Mouse (Mus musculus): ENCODE data around the gene Klk6. TPM values are rescaled to one million over a fixed set of nuclear protein-coding genes. Genes with fewer than 3 reads are reported as not detected.

The Klk6 gene
- polyA plus RNA-seq, 1 experiment from 2014 or later, result not detected

GRCm38 (mm10) chr7:43857501-43857900 is 33.2 kb downstream of the Klk6 start:
- H3K9ac ChIP-seq (replicated peaks), result no peak overlapping the region
- no peak overlapping the region for H3K4me2 ChIP-seq (ENCODE audit: low read depth, low read length)
- no peaks in the 10 kb centered on the region for H3K9me3 ChIP-seq (ENCODE audit: low read length)
- H3K4me1 ChIP-seq (ENCODE audit: insufficient read depth), result no peaks in the 10 kb centered on the region
- DNase-seq (no peak), ATAC-seq (no peak)
- no peaks in the 10 kb centered on the region for H3K27me3 ChIP-seq (ENCODE audit: insufficient read depth, low read length)
- WGBS (ENCODE audit: insufficient replicate concordance), result 86% methylated on average over 12 of the region's 12 CpGs
- no peak for TF ChIP-seq EP300 (IDR thresholded peaks at IDR 0.05; ENCODE audit: low read depth)
- TF ChIP-seq CTCF (IDR thresholded peaks at IDR 0.05; ENCODE audit: low read depth), result no peak
- H3K36me3 ChIP-seq (replicated peaks; ENCODE audit: insufficient read depth, low read length), result no peaks in the 10 kb centered on the region
- H3K4me3 ChIP-seq (ENCODE audit: low read depth, low read length), result no peak overlapping the region
- no peak overlapping the region for H3K27ac ChIP-seq (ENCODE audit: low read depth)

DNA sequence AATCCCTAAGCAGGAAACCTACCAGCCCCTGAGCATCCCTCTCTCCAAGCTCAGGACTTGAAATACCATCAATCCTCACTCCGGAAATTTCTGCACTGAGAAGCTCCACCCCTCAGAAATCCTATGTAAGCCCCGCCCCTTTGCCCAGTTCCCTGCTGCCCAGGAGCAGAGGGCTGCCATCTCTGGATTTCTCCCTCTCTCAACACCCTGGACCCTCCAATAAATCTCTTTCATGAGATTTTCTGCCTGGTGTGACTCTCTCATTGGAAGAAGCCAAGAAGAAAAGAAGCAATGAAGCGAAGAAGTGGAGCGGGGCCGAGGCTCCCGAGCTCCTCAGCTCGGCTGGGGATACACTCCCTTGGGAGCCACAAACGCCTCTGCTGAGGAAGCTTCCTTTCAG is 36.1 kb downstream of the Klk6 start:
- no peak overlapping the region for H3K4me2 ChIP-seq (ENCODE audit: low read depth, low read length)
- H3K9me3 ChIP-seq (ENCODE audit: low read length), result no peaks in the 10 kb centered on the region
- no peak overlapping the region for H3K4me3 ChIP-seq (ENCODE audit: low read depth, low read length)
- no peak for TF ChIP-seq EP300 (IDR thresholded peaks at IDR 0.05; ENCODE audit: low read depth)
- no peak for TF ChIP-seq CTCF (IDR thresholded peaks at IDR 0.05; ENCODE audit: low read depth)
- DNase-seq, result no peak
- H3K27ac ChIP-seq (ENCODE audit: low read depth), result no peak overlapping the region
- no peaks in the 10 kb centered on the region for H3K27me3 ChIP-seq (ENCODE audit: insufficient read depth, low read length)
- H3K36me3 ChIP-seq (replicated peaks; ENCODE audit: insufficient read depth, low read length), result no peaks in the 10 kb centered on the region
- no peaks in the 10 kb centered on the region for H3K4me1 ChIP-seq (ENCODE audit: insufficient read depth)
- 84% methylated on average over 8 of the region's 8 CpGs for WGBS (ENCODE audit: insufficient replicate concordance)
- ATAC-seq, result no peak
- no peak overlapping the region for H3K9ac ChIP-seq (replicated peaks)

GRCm38 (mm10) chr7:43873237-43873636 is 48.9 kb downstream of the Klk6 start:
- WGBS (ENCODE audit: insufficient replicate concordance), result 9% methylated on average over 10 of the region's 10 CpGs
- Histone ChIP-seq H3K4me1 (ENCODE audit: insufficient read depth) (no peaks in the 10 kb centered on the region), H3K9me3 (ENCODE audit: low read length) (no peaks in the 10 kb centered on the region), H3K36me3 (replicated peaks; ENCODE audit: insufficient read depth, low read length) (no peaks in the 10 kb centered on the region), H3K27me3 (ENCODE audit: insufficient read depth, low read length) (no peaks in the 10 kb centered on the region), H3K4me3 (ENCODE audit: low read depth, low read length) (no peak overlapping the region), H3K4me2 (ENCODE audit: low read depth, low read length) (no peak overlapping the region), H3K9ac (replicated peaks) (no peak overlapping the region), H3K27ac (ENCODE audit: low read depth) (no peak overlapping the region)
- no peak for TF ChIP-seq EP300 (IDR thresholded peaks at IDR 0.05; ENCODE audit: low read depth)
- TF ChIP-seq CTCF (IDR thresholded peaks at IDR 0.05; ENCODE audit: low read depth), result peak; percentile 81
- ATAC-seq, result no peak
- DNase-seq, result peak; percentile 65

- no peak overlapping the region for H3K9ac ChIP-seq (replicated peaks)
- WGBS (ENCODE audit: insufficient replicate concordance), result 63% methylated on average over 3 of the region's 3 CpGs
- DNase-seq (no peak), ATAC-seq (no peak)
- H3K4me1 ChIP-seq (ENCODE audit: insufficient read depth), result no peaks in the 10 kb centered on the region
- TF ChIP-seq EP300 (IDR thresholded peaks at IDR 0.05; ENCODE audit: low read depth), result no peak
- TF ChIP-seq CTCF (IDR thresholded peaks at IDR 0.05; ENCODE audit: low read depth), result no peak
- no peak overlapping the region for H3K4me2 ChIP-seq (ENCODE audit: low read depth, low read length)
- no peak overlapping the region for H3K4me3 ChIP-seq (ENCODE audit: low read depth, low read length)
- no peaks in the 10 kb centered on the region for H3K27me3 ChIP-seq (ENCODE audit: insufficient read depth, low read length)
- H3K36me3 ChIP-seq (replicated peaks; ENCODE audit: insufficient read depth, low read length), result no peaks in the 10 kb centered on the region
- H3K9me3 ChIP-seq (ENCODE audit: low read length), result no peaks in the 10 kb centered on the region
- H3K27ac ChIP-seq (ENCODE audit: low read depth), result no peak overlapping the region
Observed at GRCm38 (mm10) chr7:43873674-43874073, 49.4 kb downstream of the Klk6 start.

- DNase-seq (no peak), ATAC-seq (no peak)
- Histone ChIP-seq H3K4me1 (ENCODE audit: insufficient read depth) (no peaks in the 10 kb centered on the region), H3K4me2 (ENCODE audit: low read depth, low read length) (no peak overlapping the region), H3K27ac (ENCODE audit: low read depth) (no peak overlapping the region), H3K9me3 (ENCODE audit: low read length) (no peaks in the 10 kb centered on the region), H3K4me3 (ENCODE audit: low read depth, low read length) (no peak overlapping the region), H3K9ac (replicated peaks) (no peak overlapping the region), H3K36me3 (replicated peaks; ENCODE audit: insufficient read depth, low read length) (no peaks in the 10 kb centered on the region), H3K27me3 (ENCODE audit: insufficient read depth, low read length) (no peaks in the 10 kb centered on the region)
- TF ChIP-seq CTCF (IDR thresholded peaks at IDR 0.05; ENCODE audit: low read depth), result no peak
- no peak for TF ChIP-seq EP300 (IDR thresholded peaks at IDR 0.05; ENCODE audit: low read depth)
- WGBS (ENCODE audit: insufficient replicate concordance), result 82% methylated on average over 6 of the region's 6 CpGs
Observed at GRCm38 (mm10) chr7:43874868-43875375, 50.6 kb downstream of the Klk6 start.

GRCm38 (mm10) chr7:43876444-43876843 is 52.1 kb downstream of the Klk6 start:
- DNase-seq, result no peak
- Histone ChIP-seq H3K9ac (replicated peaks) (no peak overlapping the region), H3K4me2 (ENCODE audit: low read depth, low read length) (no peak overlapping the region), H3K27me3 (ENCODE audit: insufficient read depth, low read length) (no peaks in the 10 kb centered on the region), H3K9me3 (ENCODE audit: low read length) (no peaks in the 10 kb centered on the region), H3K27ac (ENCODE audit: low read depth) (no peak overlapping the region), H3K4me3 (ENCODE audit: low read depth, low read length) (no peak overlapping the region), H3K36me3 (replicated peaks; ENCODE audit: insufficient read depth, low read length) (no peaks in the 10 kb centered on the region), H3K4me1 (ENCODE audit: insufficient read depth) (no peaks in the 10 kb centered on the region)
- TF ChIP-seq CTCF (IDR thresholded peaks at IDR 0.05; ENCODE audit: low read depth) (no peak), EP300 (IDR thresholded peaks at IDR 0.05; ENCODE audit: low read depth) (no peak)
- WGBS (ENCODE audit: insufficient replicate concordance), result 58% methylated on average over 4 of the region's 4 CpGs
- ATAC-seq, result no peak

DNA sequence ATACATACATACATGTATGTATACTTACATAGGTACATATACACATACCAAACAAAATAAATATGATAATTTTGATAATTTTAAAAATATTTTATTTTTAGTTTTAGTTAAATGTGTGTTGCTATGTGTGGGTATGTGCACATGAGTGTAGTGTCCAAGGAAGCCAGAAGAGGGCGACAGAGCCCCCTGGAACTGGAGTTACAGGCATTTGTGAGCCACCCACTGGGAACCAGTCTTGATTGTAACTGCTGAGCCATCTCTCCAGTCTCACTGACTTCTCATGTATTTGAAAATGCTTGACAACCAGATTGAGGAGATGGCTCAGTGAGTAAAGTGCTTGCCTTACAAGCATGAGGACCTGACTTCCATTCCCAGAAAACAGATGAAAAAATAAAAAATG is 54.0 kb downstream of the Klk6 start:
- no peaks in the 10 kb centered on the region for H3K27me3 ChIP-seq (ENCODE audit: insufficient read depth, low read length)

More for the DNA sequence above, 54.0 kb downstream of the Klk6 start:
- no peak for DNase-seq
- no peak for TF ChIP-seq EP300 (IDR thresholded peaks at IDR 0.05; ENCODE audit: low read depth)
- TF ChIP-seq CTCF (IDR thresholded peaks at IDR 0.05; ENCODE audit: low read depth), result 0 out of 2 replicates have a peak, but pooled peaks have one; percentile 14
- Histone ChIP-seq H3K9ac (replicated peaks) (no peak overlapping the region), H3K4me2 (ENCODE audit: low read depth, low read length) (no peak overlapping the region), H3K4me1 (ENCODE audit: insufficient read depth) (no peaks in the 10 kb centered on the region), H3K36me3 (replicated peaks; ENCODE audit: insufficient read depth, low read length) (no peaks in the 10 kb centered on the region), H3K27ac (ENCODE audit: low read depth) (no peak overlapping the region), H3K4me3 (ENCODE audit: low read depth, low read length) (no peak overlapping the region), H3K9me3 (ENCODE audit: low read length) (no peaks in the 10 kb centered on the region)
- ATAC-seq, result no peak
- WGBS (ENCODE audit: insufficient replicate concordance), result 49% methylated on average over 1 of the region's 1 CpGs
